Mouse (Mus musculus): Measurements from ENCODE around the gene Skp2. TPM values are rescaled to one million over a fixed set of nuclear protein-coding genes. Genes with fewer than 3 reads are reported as not detected.

Gene Skp2
- total and polyA plus RNA-seq, 3 experiments, result 0.50 to 0.73 (median 0.57) TPM

GRCm38 (mm10) chr15:9111648-9112047 lies 43.6 kb downstream of the Skp2 start:
- intact Hi-C loops (cut with DNase I), result no loop called here

GRCm38 (mm10) chr15:9110526-9111347 lies 44.5 kb downstream of the Skp2 start:
- WGBS, result 81% methylated on average over 6 of the region's 6 CpGs

More at GRCm38 (mm10) chr15:9111648-9112047, 43.6 kb downstream of the Skp2 start:
- 76% methylated on average over 3 of the region's 3 CpGs for WGBS
- TF ChIP-seq EP300 (IDR thresholded peaks at IDR 0.05; ENCODE audit: insufficient read depth, low read depth, low read length), result no peak
- no peak for TF ChIP-seq POLR2A (IDR thresholded peaks at IDR 0.05; ENCODE audit: insufficient read depth, low read depth, low read length)
- Histone ChIP-seq H3K4me1 (ENCODE audit: control insufficient read depth, insufficient read depth, low read length) (no peaks in the 10 kb centered on the region), H3K36me3 (ENCODE audit: control insufficient read depth, insufficient read depth, low read length) (no peaks in the 10 kb centered on the region), H3K27ac (no peak overlapping the region), H3K27me3 (ENCODE audit: control insufficient read depth, insufficient read depth, low read length) (no peaks in the 10 kb centered on the region), H3K9ac (ENCODE audit: low read depth, low read length) (no peak overlapping the region), H3K79me2 (replicated peaks; ENCODE audit: control insufficient read depth, insufficient read depth, low read length) (no peaks in the 10 kb centered on the region), H3K4me3 (no peak overlapping the region)
- no peak for DNase-seq

GRCm38 (mm10) chr15:9106303-9107074 lies 48.7 kb downstream of the Skp2 start:
- TF ChIP-seq POLR2A (IDR thresholded peaks at IDR 0.05; ENCODE audit: insufficient read depth, low read depth, low read length) (no peak), EP300 (IDR thresholded peaks at IDR 0.05; ENCODE audit: insufficient read depth, low read depth, low read length) (no peak), CTCF (IDR thresholded peaks at IDR 0.05) (no peak)
- H3K4me1 ChIP-seq (ENCODE audit: control insufficient read depth, insufficient read depth, low read length), result no peaks in the 10 kb centered on the region
- no peaks in the 10 kb centered on the region for H3K36me3 ChIP-seq (ENCODE audit: control insufficient read depth, insufficient read depth, low read length)
- H3K27ac ChIP-seq, result no peak overlapping the region
- H3K4me3 ChIP-seq, result no peak overlapping the region
- intact Hi-C loops (cut with DNase I), result no loop called here
- H3K9ac ChIP-seq (ENCODE audit: low read depth, low read length), result no peak overlapping the region
- no peaks in the 10 kb centered on the region for H3K79me2 ChIP-seq (replicated peaks; ENCODE audit: control insufficient read depth, insufficient read depth, low read length)
- no peak for DNase-seq
- WGBS, result 77% methylated on average over 13 of the region's 13 CpGs
- H3K27me3 ChIP-seq (ENCODE audit: control insufficient read depth, insufficient read depth, low read length), result no peaks in the 10 kb centered on the region

More at GRCm38 (mm10) chr15:9110526-9111347, 44.5 kb downstream of the Skp2 start:
- no peak overlapping the region for H3K9ac ChIP-seq (ENCODE audit: low read depth, low read length)
- H3K36me3 ChIP-seq (ENCODE audit: control insufficient read depth, insufficient read depth, low read length), result no peaks in the 10 kb centered on the region
- no peaks in the 10 kb centered on the region for H3K4me1 ChIP-seq (ENCODE audit: control insufficient read depth, insufficient read depth, low read length)
- no peak overlapping the region for H3K27ac ChIP-seq
- DNase-seq, result no peak
- no peak for TF ChIP-seq CTCF (IDR thresholded peaks at IDR 0.05)
- TF ChIP-seq EP300 (IDR thresholded peaks at IDR 0.05; ENCODE audit: insufficient read depth, low read depth, low read length), result no peak
- TF ChIP-seq POLR2A (IDR thresholded peaks at IDR 0.05; ENCODE audit: insufficient read depth, low read depth, low read length), result no peak
- H3K4me3 ChIP-seq, result no peak overlapping the region
- H3K79me2 ChIP-seq (replicated peaks; ENCODE audit: control insufficient read depth, insufficient read depth, low read length), result no peaks in the 10 kb centered on the region
- intact Hi-C loops (cut with DNase I), result no loop called here
- H3K27me3 ChIP-seq (ENCODE audit: control insufficient read depth, insufficient read depth, low read length), result no peaks in the 10 kb centered on the region

- Histone ChIP-seq H3K27ac (no peak overlapping the region), H3K36me3 (ENCODE audit: control insufficient read depth, insufficient read depth, low read length) (peaks cover 3% of the 10 kb centered on the region), H3K79me2 (replicated peaks; ENCODE audit: control insufficient read depth, insufficient read depth, low read length) (no peaks in the 10 kb centered on the region), H3K4me1 (ENCODE audit: control insufficient read depth, insufficient read depth, low read length) (no peaks in the 10 kb centered on the region), H3K9ac (ENCODE audit: low read depth, low read length) (no peak overlapping the region), H3K4me3 (no peak overlapping the region), H3K27me3 (ENCODE audit: control insufficient read depth, insufficient read depth, low read length) (no peaks in the 10 kb centered on the region)
- no peak for TF ChIP-seq EP300 (IDR thresholded peaks at IDR 0.05; ENCODE audit: insufficient read depth, low read depth, low read length)
- no peak for TF ChIP-seq CTCF (IDR thresholded peaks at IDR 0.05)
- TF ChIP-seq POLR2A (IDR thresholded peaks at IDR 0.05; ENCODE audit: insufficient read depth, low read depth, low read length), result no peak
- intact Hi-C loops (cut with DNase I), result no loop called here
- 94% methylated on average over 10 of the region's 10 CpGs for WGBS
- no peak for DNase-seq
These were observed 54.7 kb downstream of the Skp2 start for GRCm38 (mm10) chr15:9100446-9101077.

GRCm38 (mm10) chr15:9096865-9097264 lies 58.4 kb downstream of the Skp2 start:
- DNase-seq, result no peak
- no peaks in the 10 kb centered on the region for H3K4me1 ChIP-seq (ENCODE audit: control insufficient read depth, insufficient read depth, low read length)
- no peaks in the 10 kb centered on the region for H3K27me3 ChIP-seq (ENCODE audit: control insufficient read depth, insufficient read depth, low read length)
- no peak overlapping the region for H3K27ac ChIP-seq
- H3K9ac ChIP-seq (ENCODE audit: low read depth, low read length), result no peak overlapping the region
- H3K79me2 ChIP-seq (replicated peaks; ENCODE audit: control insufficient read depth, insufficient read depth, low read length), result no peaks in the 10 kb centered on the region
- no peak overlapping the region for H3K4me3 ChIP-seq
- TF ChIP-seq CTCF (IDR thresholded peaks at IDR 0.05), result no peak
- no peak for TF ChIP-seq POLR2A (IDR thresholded peaks at IDR 0.05; ENCODE audit: insufficient read depth, low read depth, low read length)
- TF ChIP-seq EP300 (IDR thresholded peaks at IDR 0.05; ENCODE audit: insufficient read depth, low read depth, low read length), result no peak
- WGBS, result 79% methylated on average over 4 of the region's 4 CpGs
- peaks cover 3% of the 10 kb centered on the region for H3K36me3 ChIP-seq (ENCODE audit: control insufficient read depth, insufficient read depth, low read length)
- intact Hi-C loops (cut with DNase I), result no loop called here
